Mouse (Mus musculus): Measurements from ENCODE around the gene Hebp1. TPM values are rescaled to one million over a fixed set of nuclear protein-coding genes. Genes with fewer than 3 reads are reported as not detected.

Hebp1 gene
- polyA plus RNA-seq, 1 experiment from 2014 or later, result 6.3 TPM

DNA sequence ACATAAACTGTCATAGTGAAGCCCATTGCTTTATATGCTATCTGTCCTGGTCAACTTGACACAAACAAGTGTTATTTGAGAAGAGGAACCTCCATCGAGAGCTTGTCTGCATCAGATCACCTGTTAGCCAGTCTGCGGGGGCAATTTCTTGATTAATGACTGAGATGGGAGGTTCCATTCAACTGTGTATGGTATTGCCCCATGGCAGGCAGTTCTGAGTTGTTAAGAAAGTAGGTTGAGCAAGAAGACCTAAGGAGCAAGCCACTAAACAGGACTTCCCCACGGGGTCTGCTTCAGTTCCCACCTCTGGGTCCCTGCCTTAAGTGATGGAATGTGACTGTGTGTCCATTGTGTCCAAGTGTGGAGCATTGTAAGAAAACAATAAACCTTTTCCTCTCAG, 28.6 kb downstream of the Hebp1 start:
- Histone ChIP-seq H3K4me3 (no peak overlapping the region), H3K27ac (replicated peaks) (no peak overlapping the region), H3K9ac (no peak overlapping the region), H3K4me1 (replicated peaks) (peaks cover 14% of the 10 kb centered on the region), H3K36me3 (no peaks in the 10 kb centered on the region), H3K27me3 (peaks cover 9% of the 10 kb centered on the region; the same call in 1 of the 2 replicates), H3K4me2 (no peak overlapping the region), H3K9me3 (no peaks in the 10 kb centered on the region)
- 95% methylated on average over 3 of the region's 3 CpGs for WGBS
- no peak for ATAC-seq (ENCODE audit: low read depth)

DNA sequence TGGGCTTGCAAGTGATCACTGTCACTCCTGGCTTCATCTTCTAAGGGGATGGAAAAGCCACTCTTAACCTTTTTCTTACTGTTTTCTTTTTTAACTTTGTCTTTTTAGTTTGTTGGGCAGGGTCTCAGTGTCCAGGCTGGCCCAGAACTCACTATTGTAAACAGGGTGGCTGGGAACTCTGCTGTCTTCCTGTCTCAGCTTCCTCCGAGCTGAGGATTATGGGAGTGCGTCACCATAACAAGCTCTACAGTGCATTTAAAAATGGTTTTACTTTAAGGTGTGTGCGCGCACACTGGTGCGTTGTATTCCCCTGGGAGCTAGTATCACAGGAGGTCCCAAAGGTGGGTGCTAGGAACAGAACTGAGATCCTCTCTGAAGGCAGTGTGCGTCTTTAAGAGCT, 29.4 kb downstream of the Hebp1 start:
- peak overlapping the region; percentile 73; the same call in 1 of the 2 replicates for H3K9ac ChIP-seq
- WGBS, result 77% methylated on average over 6 of the region's 6 CpGs

DNA sequence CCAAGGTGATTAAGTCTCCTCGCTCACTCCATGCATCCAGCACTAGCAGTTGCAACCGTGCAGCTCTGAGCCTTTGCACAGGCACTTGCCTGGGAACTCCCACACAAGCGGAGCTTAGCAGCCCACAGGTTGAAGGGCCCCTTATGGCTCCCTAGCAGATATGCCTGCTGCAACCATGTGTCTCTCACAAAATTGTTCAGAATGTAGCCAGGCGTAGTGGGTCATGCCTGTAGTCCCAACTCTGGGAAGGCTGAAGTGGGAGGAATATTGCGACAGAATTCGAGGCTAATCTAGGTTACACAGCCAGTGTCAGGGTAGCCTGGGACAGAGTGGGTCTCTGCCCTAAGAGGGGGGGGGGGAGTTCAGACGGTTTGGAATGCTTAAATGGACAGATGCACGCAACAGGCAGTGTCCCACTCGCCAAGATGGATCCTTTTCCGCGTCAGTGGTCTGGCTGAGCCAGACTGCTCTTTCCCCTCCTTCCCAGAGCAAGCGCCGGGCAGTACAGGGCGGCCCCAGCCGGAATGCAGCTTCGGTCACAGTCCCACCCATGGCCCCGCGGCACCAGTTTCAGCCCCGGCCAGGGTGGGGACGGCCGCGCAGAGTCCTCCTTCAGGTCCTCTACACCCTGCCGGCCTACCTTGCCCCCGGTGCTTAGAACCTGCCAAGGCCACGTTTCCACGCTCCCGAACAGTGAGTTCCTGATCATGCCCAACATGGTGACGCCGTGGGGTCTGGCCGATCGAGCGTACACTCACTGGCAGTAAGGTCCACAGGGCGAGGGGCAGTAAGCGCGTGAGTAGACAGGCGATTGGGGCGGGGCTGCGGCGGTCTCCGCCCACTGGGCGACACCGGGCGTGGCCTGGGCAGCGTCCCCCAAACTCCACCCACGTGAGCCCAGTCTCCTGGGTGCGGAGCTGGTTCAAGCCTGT, 30.2 kb downstream of the Hebp1 start:
- H3K27me3 ChIP-seq, result peaks cover 9% of the 10 kb centered on the region; the same call in 1 of the 2 replicates
- peaks cover 14% of the 10 kb centered on the region for H3K4me1 ChIP-seq (replicated peaks)
- peak overlapping the region; percentile 73 for H3K9ac ChIP-seq
- peak; percentile 86 for ATAC-seq (ENCODE audit: low read depth)
- H3K9me3 ChIP-seq, result no peaks in the 10 kb centered on the region
- no peaks in the 10 kb centered on the region for H3K36me3 ChIP-seq
- WGBS, result 4% methylated on average over 46 of the region's 46 CpGs
- H3K4me2 ChIP-seq, result peak overlapping the region; percentile 77
- peak overlapping the region; percentile 51 for H3K4me3 ChIP-seq
- no peak overlapping the region for H3K27ac ChIP-seq (replicated peaks)

More for the DNA sequence above, 29.4 kb downstream of the Hebp1 start:
- Histone ChIP-seq H3K4me3 (peak overlapping the region; percentile 51), H3K27me3 (peaks cover 9% of the 10 kb centered on the region; the same call in 1 of the 2 replicates), H3K36me3 (no peaks in the 10 kb centered on the region), H3K9me3 (no peaks in the 10 kb centered on the region), H3K27ac (replicated peaks) (no peak overlapping the region), H3K4me2 (peak overlapping the region; percentile 77), H3K4me1 (replicated peaks) (peaks cover 14% of the 10 kb centered on the region)
- no peak for ATAC-seq (ENCODE audit: low read depth)

DNA sequence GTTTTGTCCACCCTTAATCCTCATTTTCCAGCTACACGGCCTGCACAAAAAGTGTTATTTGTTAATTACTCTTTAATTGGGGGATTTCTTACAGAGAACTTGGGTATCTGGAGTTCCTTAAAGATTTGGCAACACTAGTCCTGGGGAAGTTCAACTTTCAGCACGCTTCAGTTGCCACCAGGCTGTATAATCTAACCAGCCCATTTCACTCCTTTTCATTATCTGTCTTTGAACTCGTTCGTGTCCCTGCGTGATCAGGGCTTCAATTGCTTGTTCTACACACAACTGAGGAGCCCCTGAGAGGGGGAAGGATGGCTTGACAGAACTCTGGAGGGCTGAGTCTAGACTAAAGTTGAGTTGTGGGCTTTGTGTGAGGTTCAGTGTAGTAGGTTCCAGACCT, 31.1 kb downstream of the Hebp1 start:
- no peak for ATAC-seq (ENCODE audit: low read depth)
- H3K4me2 ChIP-seq, result no peak overlapping the region
- peaks cover 14% of the 10 kb centered on the region for H3K4me1 ChIP-seq (replicated peaks)
- peaks cover 9% of the 10 kb centered on the region; the same call in 1 of the 2 replicates for H3K27me3 ChIP-seq
- H3K36me3 ChIP-seq, result no peaks in the 10 kb centered on the region
- no peak overlapping the region for H3K27ac ChIP-seq (replicated peaks)
- 0 out of 2 replicates have a peak overlapping the region, but pooled peaks have one; percentile 51 for H3K4me3 ChIP-seq
- WGBS, result 48% methylated on average over 5 of the region's 5 CpGs
- H3K9ac ChIP-seq, result no peak overlapping the region
- H3K9me3 ChIP-seq, result no peaks in the 10 kb centered on the region

DNA sequence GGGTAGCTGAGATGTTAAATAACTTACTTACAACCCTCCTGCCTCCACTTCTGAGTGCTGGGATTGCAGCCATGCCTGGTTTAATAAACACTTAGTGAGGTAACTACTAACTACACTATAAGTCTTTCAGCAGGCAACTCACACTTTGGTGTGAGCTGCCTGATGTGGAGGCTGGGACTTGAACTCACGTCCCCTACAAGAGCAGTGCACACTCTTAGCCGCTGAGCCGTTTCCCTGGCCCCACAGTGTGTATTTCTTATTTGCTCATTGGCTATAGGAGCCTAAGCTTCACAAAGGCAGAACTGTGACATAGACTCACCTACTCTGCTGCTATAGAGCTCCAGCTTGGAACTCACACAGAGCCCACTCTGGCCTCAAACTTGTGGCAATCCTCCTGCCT, 31.6 kb downstream of the Hebp1 start:
- no peak for ATAC-seq (ENCODE audit: low read depth)
- no peaks in the 10 kb centered on the region for H3K9me3 ChIP-seq
- peaks cover 9% of the 10 kb centered on the region; the same call in 1 of the 2 replicates for H3K27me3 ChIP-seq
- H3K27ac ChIP-seq (replicated peaks), result no peak overlapping the region
- no peak overlapping the region for H3K9ac ChIP-seq
- H3K36me3 ChIP-seq, result no peaks in the 10 kb centered on the region
- peaks cover 14% of the 10 kb centered on the region for H3K4me1 ChIP-seq (replicated peaks)
- no peak overlapping the region for H3K4me3 ChIP-seq
- WGBS, result 94% methylated on average over 3 of the region's 3 CpGs
- H3K4me2 ChIP-seq, result no peak overlapping the region

DNA sequence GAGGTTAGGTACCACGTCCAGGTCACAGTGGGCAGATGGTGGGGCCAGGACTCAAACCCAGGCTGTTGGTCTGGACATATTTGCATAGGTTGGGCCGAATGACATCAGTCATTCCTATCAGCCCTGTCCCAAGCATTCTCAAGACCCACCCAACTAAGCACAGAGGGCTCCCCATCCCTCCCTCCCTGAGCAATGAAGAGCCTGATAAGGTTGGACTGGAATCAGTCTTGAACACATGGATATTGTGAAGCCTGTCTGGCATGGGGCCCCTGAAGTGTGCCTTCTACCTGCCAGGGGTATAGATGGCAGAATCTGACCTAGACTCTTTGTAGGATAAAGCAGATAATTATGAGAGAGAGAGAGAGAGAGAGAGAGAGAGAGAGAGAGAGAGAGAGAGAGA, 32.1 kb downstream of the Hebp1 start:
- WGBS, result 76% methylated on average over 2 of the region's 2 CpGs
- no peak overlapping the region for H3K27ac ChIP-seq (replicated peaks)
- H3K4me1 ChIP-seq (replicated peaks), result peaks cover 14% of the 10 kb centered on the region
- H3K9me3 ChIP-seq, result no peaks in the 10 kb centered on the region
- no peak overlapping the region for H3K9ac ChIP-seq
- H3K4me3 ChIP-seq, result no peak overlapping the region
- no peaks in the 10 kb centered on the region for H3K36me3 ChIP-seq
- no peak for ATAC-seq (ENCODE audit: low read depth)
- H3K27me3 ChIP-seq, result peaks cover 9% of the 10 kb centered on the region; the same call in 1 of the 2 replicates
- H3K4me2 ChIP-seq, result no peak overlapping the region

DNA sequence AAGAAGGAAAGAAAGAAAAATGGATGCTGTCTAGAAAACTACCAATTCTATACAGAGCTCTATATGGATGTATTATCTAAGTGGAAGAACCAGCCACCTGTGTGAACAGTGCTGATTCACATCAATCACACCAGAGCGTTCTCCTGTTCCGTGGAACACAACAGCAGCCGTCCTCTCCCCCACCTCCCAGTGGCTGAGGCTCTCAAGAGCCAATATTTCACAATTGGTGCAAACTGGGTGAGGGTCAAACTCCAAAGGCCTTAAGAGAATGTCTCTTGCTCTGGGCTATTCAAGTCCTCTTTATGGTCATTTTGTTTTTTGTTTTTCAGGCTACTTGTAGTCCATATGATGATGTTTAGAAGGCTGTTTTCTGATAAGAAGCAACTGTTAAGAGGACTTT, 32.6 kb downstream of the Hebp1 start:
- Histone ChIP-seq H3K9ac (no peak overlapping the region), H3K4me3 (no peak overlapping the region), H3K27me3 (peaks cover 9% of the 10 kb centered on the region; the same call in 1 of the 2 replicates), H3K4me2 (no peak overlapping the region), H3K9me3 (no peaks in the 10 kb centered on the region), H3K4me1 (replicated peaks) (peaks cover 14% of the 10 kb centered on the region), H3K36me3 (no peaks in the 10 kb centered on the region), H3K27ac (replicated peaks) (no peak overlapping the region)
- WGBS, result 72% methylated on average over 3 of the region's 3 CpGs
- ATAC-seq (ENCODE audit: low read depth), result no peak

DNA sequence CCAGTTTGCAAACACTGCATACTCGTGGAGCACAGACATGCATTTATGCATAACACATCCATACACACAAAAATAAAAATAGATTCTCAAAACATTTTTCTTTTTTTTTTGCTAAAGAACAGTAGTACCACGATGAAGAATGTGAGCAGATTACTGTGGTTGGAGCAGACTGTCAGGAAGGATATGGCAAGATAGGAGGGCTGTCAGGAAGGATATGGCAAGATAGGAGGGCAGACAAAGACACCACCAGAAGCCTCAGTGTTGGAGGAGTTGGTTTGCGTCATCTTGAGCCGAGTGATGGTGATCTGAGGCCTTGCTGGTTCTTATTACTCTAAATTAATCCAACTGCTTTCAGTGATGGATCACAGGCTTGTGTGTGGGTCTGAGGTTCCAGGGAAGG, 35.0 kb downstream of the Hebp1 start:
- H3K9me3 ChIP-seq, result no peaks in the 10 kb centered on the region
- H3K4me2 ChIP-seq, result no peak overlapping the region
- no peaks in the 10 kb centered on the region for H3K36me3 ChIP-seq
- no peak overlapping the region for H3K9ac ChIP-seq
- peaks cover 7% of the 10 kb centered on the region for H3K4me1 ChIP-seq (replicated peaks)
- H3K27ac ChIP-seq (replicated peaks), result no peak overlapping the region
- 85% methylated on average over 4 of the region's 4 CpGs for WGBS
- no peak overlapping the region for H3K4me3 ChIP-seq
- ATAC-seq (ENCODE audit: low read depth), result no peak
- peaks cover 9% of the 10 kb centered on the region; the same call in 1 of the 2 replicates for H3K27me3 ChIP-seq

DNA sequence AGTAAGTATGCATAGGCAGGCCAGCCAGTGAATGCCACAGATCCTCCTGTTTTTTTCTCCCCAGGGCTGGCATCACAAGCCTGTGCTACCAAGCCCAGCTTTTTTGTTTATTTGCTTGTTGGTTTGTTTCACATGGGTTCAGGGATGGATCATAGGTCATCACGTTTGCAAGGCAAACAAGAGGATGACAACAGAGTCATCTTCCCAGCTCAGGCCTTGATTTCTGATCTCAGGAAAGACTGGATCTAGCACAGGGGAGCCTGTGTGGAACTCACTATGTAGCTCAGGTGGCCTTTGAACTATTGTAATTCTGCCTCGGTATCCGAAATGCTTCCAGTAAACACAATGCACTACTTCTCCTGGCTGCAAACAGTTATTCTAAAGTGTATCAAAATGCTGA, 35.5 kb downstream of the Hebp1 start:
- Histone ChIP-seq H3K9ac (no peak overlapping the region), H3K9me3 (no peaks in the 10 kb centered on the region), H3K27ac (replicated peaks) (no peak overlapping the region), H3K36me3 (no peaks in the 10 kb centered on the region), H3K4me2 (no peak overlapping the region), H3K4me3 (no peak overlapping the region), H3K27me3 (peaks cover 6% of the 10 kb centered on the region; the same call in 1 of the 2 replicates), H3K4me1 (replicated peaks) (0 out of 2 replicates have a peak, but pooled peaks cover 2% of the 10 kb centered on the region)
- WGBS, result 93% methylated on average over 3 of the region's 3 CpGs
- no peak for ATAC-seq (ENCODE audit: low read depth)

DNA sequence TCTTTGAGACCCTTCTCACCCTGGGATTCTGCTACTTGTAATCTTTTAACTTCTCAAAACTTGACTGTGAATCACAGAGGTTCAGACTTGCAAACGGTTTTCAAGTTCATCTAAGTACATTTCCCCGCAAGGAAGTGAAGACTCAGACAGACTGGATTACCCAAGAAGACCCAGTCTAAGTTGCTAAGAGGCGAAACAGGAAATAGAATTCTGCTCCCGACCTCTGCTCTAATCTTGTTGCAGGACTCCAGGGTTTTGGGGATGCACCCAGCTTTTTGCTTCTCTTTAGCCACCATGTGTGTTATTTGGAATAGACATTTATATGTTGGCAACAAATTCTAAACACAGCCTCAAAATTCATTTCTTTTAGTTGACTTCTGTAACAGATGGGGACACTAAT, 36.5 kb downstream of the Hebp1 start:
- no peaks in the 10 kb centered on the region for H3K9me3 ChIP-seq
- H3K4me1 ChIP-seq (replicated peaks), result no peaks in the 10 kb centered on the region
- H3K36me3 ChIP-seq, result no peaks in the 10 kb centered on the region
- 75% methylated on average over 4 of the region's 4 CpGs for WGBS
- no peak for ATAC-seq (ENCODE audit: low read depth)
- H3K4me3 ChIP-seq, result no peak overlapping the region
- no peak overlapping the region for H3K9ac ChIP-seq
- H3K27ac ChIP-seq (replicated peaks), result no peak overlapping the region
- peaks cover 3% of the 10 kb centered on the region; the same call in 1 of the 2 replicates for H3K27me3 ChIP-seq
- no peak overlapping the region for H3K4me2 ChIP-seq

DNA sequence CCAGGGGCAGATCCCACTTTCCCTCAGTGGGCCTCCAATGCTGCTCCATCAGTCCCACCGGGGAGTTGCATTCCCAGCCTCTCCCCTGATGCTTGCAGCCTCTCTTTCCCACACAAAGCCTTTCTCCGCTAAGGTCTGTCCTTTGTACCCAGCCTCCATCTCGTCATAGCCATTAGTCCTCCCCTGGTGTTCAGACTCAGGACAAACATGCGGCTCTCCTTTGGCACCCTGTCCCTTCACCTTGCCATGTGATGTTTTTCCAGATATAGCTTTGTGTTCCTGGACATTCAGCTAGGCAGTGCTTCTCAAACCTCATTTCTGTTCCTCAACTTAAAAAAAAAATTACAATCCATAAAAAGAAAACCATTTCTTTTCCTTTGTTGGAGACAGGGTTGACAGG, 39.3 kb downstream of the Hebp1 start:
- Histone ChIP-seq H3K4me2 (no peak overlapping the region), H3K4me3 (no peak overlapping the region), H3K36me3 (no peaks in the 10 kb centered on the region), H3K9me3 (no peaks in the 10 kb centered on the region), H3K27me3 (no peaks in the 10 kb centered on the region), H3K9ac (no peak overlapping the region), H3K4me1 (replicated peaks) (no peaks in the 10 kb centered on the region), H3K27ac (replicated peaks) (no peak overlapping the region)
- ATAC-seq (ENCODE audit: low read depth), result no peak
- 34% methylated on average over 4 of the region's 4 CpGs for WGBS

DNA sequence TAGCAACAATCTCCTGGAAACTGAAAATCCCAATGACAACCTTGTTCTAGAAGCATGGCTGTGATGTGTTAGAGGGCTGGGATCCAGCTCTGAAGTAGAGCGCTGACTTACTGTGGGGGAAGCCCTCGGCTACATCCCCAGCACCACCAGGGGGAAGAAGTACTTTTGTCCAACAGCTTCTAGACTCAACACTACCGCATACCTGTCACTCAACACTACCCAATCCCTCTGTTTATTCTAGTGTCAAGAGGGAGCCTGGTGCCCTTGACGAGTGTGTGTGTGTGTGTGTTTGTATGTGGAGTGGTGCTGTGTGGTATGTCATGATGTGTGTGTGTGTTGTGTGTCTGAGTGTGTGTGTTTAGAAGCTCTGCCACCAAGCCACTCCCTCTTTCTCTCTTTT, 40.3 kb downstream of the Hebp1 start:
- no peak for ATAC-seq (ENCODE audit: low read depth)
- H3K27ac ChIP-seq (replicated peaks), result no peak overlapping the region
- 87% methylated on average over 4 of the region's 4 CpGs for WGBS
- no peak overlapping the region for H3K4me3 ChIP-seq
- no peaks in the 10 kb centered on the region for H3K36me3 ChIP-seq
- no peak overlapping the region for H3K4me2 ChIP-seq
- no peaks in the 10 kb centered on the region for H3K27me3 ChIP-seq
- H3K9ac ChIP-seq, result no peak overlapping the region
- no peaks in the 10 kb centered on the region for H3K4me1 ChIP-seq (replicated peaks)
- no peaks in the 10 kb centered on the region for H3K9me3 ChIP-seq
